Mouse (Mus musculus): ENCODE data around the gene Chchd3. TPM values are rescaled to one million over a fixed set of nuclear protein-coding genes. Genes with fewer than 3 reads are reported as not detected.

Chchd3 gene
- polyA plus RNA-seq, 1 experiment from 2014 or later: 78.8 TPM

DNA sequence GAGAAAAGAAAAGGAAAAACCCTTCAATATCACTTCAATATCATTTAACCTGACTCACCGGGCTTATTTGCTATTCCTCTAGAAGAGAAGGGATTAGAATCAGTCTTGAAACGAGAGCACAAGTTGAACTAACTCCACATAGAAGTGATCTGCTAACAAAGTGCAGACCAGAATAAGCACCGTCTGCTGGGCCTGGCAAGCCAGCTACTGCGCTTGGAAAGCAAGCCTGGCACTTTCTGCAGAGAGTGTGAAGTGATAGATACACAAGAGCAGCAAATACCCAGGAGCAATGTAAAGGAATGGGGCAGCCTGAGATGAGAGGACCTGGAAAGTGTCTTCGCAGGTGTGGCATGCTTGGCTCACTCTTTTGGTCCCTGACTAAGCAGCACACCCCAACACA, 181.5 kb downstream of the Chchd3 start:
- no peak for ATAC-seq
- H3K27ac ChIP-seq (ENCODE audit: low read depth): no peak overlapping the region
- 79% methylated on average over 5 of the region's 5 CpGs for whole genome bisulfite sequencing (ENCODE audit: insufficient replicate concordance)
- DNase-seq: no peak
- no peak overlapping the region for H3K4me3 ChIP-seq (ENCODE audit: low read depth, low read length)
- H3K36me3 ChIP-seq (replicated peaks; ENCODE audit: insufficient read depth, low read length): no peaks in the 10 kb centered on the region
- H3K4me1 ChIP-seq (ENCODE audit: insufficient read depth): no peaks in the 10 kb centered on the region
- no peak for TF ChIP-seq CTCF (IDR thresholded peaks at IDR 0.05; ENCODE audit: low read depth)
- TF ChIP-seq EP300 (IDR thresholded peaks at IDR 0.05; ENCODE audit: low read depth): no peak
- H3K4me2 ChIP-seq (ENCODE audit: low read depth, low read length): no peak overlapping the region
- H3K27me3 ChIP-seq (ENCODE audit: insufficient read depth, low read length): no peaks in the 10 kb centered on the region
- H3K9me3 ChIP-seq (ENCODE audit: low read length): no peaks in the 10 kb centered on the region
- H3K9ac ChIP-seq (replicated peaks): no peak overlapping the region

DNA sequence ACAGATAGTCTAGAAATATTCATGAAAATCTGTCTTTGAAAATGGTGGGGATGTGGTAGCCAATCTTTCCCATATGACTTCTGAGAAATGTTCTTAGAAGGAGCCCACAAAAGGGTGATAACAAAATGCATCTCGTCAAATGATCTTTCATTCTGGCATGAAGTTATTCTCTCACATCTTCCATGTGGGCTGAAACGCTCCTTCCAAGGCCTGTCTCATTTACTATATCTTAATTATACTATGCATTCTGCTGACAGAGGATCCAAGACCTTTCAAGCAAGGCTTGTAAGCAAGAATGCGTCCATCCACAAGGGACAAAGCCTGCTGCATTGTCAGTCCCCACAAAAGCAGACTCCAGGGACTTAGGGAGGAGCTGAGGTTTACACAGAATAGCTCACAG, 185.9 kb downstream of the Chchd3 start:
- Histone ChIP-seq H3K4me3 (ENCODE audit: low read depth, low read length) (no peak overlapping the region), H3K27ac (ENCODE audit: low read depth) (no peak overlapping the region), H3K9ac (replicated peaks) (no peak overlapping the region), H3K4me1 (ENCODE audit: insufficient read depth) (no peaks in the 10 kb centered on the region), H3K9me3 (ENCODE audit: low read length) (no peaks in the 10 kb centered on the region), H3K36me3 (replicated peaks; ENCODE audit: insufficient read depth, low read length) (no peaks in the 10 kb centered on the region; the same call in 1 of the 2 replicates), H3K27me3 (ENCODE audit: insufficient read depth, low read length) (no peaks in the 10 kb centered on the region), H3K4me2 (ENCODE audit: low read depth, low read length) (no peak overlapping the region)
- DNase-seq: no peak
- no peak for ATAC-seq
- WGBS (ENCODE audit: insufficient replicate concordance): 83% methylated on average over 3 of the region's 3 CpGs
- no peak for TF ChIP-seq CTCF (IDR thresholded peaks at IDR 0.05; ENCODE audit: low read depth)
- no peak for TF ChIP-seq EP300 (IDR thresholded peaks at IDR 0.05; ENCODE audit: low read depth)

DNA sequence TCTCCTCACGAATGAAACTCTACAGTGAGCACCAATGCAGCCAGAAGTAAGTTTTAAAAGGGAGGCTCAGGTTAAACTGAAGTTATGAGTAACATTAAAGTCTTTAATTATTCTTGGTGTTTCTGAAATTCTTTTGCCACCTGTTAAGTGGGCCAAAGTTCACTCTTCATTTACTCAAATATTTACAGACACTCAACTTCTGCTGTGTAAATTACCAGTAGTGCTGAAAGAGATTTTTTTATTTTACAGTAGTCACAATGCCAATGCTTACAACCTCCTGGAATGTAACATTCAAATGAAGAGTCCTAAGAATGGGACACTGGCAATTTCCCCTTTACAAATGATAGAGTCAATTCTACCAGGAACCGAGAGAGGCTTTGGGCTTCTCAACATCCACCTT, 187.3 kb downstream of the Chchd3 start:
- Histone ChIP-seq H3K36me3 (replicated peaks; ENCODE audit: insufficient read depth, low read length) (no peaks in the 10 kb centered on the region; the same call in 1 of the 2 replicates), H3K9ac (replicated peaks) (no peak overlapping the region), H3K9me3 (ENCODE audit: low read length) (no peaks in the 10 kb centered on the region), H3K27me3 (ENCODE audit: insufficient read depth, low read length) (no peaks in the 10 kb centered on the region), H3K4me3 (ENCODE audit: low read depth, low read length) (no peak overlapping the region), H3K27ac (ENCODE audit: low read depth) (no peak overlapping the region), H3K4me2 (ENCODE audit: low read depth, low read length) (no peak overlapping the region), H3K4me1 (ENCODE audit: insufficient read depth) (no peaks in the 10 kb centered on the region)
- DNase-seq (no peak), ATAC-seq (no peak)
- WGBS (ENCODE audit: insufficient replicate concordance): 83% methylated on average over 2 of the region's 2 CpGs
- TF ChIP-seq EP300 (IDR thresholded peaks at IDR 0.05; ENCODE audit: low read depth) (no peak), CTCF (IDR thresholded peaks at IDR 0.05; ENCODE audit: low read depth) (no peak)

DNA sequence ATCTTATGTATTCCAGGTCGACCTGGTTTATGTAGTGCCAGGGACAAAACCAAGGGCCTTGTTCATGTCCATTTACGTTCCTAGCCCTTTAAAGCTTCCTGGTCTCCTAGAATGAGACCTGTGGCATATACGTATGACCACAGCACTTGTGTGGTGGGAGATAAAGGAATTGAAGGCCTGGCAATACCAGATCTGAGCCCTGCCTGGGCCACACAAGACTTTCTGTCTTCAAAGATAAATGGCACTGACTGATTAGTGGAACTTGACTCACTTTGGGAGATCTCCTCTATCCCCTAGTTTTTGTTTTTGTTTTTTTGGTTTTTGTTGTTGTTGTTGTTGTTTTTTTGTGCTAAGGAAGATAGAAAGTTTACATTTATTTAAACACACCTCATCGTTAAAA, 209.1 kb downstream of the Chchd3 start:
- peaks cover 13% of the 10 kb centered on the region for H3K4me1 ChIP-seq (ENCODE audit: insufficient read depth)
- peak; percentile 99 for TF ChIP-seq EP300 (IDR thresholded peaks at IDR 0.05; ENCODE audit: low read depth)
- no peak for TF ChIP-seq CTCF (IDR thresholded peaks at IDR 0.05; ENCODE audit: low read depth)
- H3K27me3 ChIP-seq (ENCODE audit: insufficient read depth, low read length): no peaks in the 10 kb centered on the region
- no peak overlapping the region for H3K4me3 ChIP-seq (ENCODE audit: low read depth, low read length)
- peak; percentile 43 for DNase-seq
- no peak overlapping the region for H3K9ac ChIP-seq (replicated peaks)
- H3K4me2 ChIP-seq (ENCODE audit: low read depth, low read length): no peak overlapping the region
- no peaks in the 10 kb centered on the region for H3K36me3 ChIP-seq (replicated peaks; ENCODE audit: insufficient read depth, low read length)
- peak; percentile 99 for ATAC-seq
- H3K27ac ChIP-seq (ENCODE audit: low read depth): no peak overlapping the region; the same call in 1 of the 2 replicates
- 61% methylated on average over 4 of the region's 4 CpGs for WGBS (ENCODE audit: insufficient replicate concordance)
- H3K9me3 ChIP-seq (ENCODE audit: low read length): no peaks in the 10 kb centered on the region

DNA sequence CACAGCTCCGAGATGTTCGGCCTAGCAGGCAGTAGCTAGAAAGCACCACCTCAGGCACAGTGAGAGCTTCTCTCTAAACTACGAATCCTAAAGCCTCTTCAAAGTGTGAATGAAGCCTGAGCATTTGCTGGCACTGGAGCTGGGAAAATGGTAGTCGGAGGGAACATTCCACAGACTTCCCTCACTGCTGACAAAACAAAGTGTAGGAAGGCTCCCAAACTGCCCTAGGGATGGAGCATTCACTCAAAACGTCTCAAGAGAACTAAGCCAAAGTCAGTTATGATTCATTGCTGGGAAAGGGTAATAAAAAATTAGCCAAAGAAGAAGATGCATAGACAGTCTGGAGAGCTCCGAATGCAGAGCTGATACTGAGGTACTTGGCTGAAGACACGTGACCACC, 211.1 kb downstream of the Chchd3 start:
- H3K27ac ChIP-seq (ENCODE audit: low read depth): no peak overlapping the region

DNA sequence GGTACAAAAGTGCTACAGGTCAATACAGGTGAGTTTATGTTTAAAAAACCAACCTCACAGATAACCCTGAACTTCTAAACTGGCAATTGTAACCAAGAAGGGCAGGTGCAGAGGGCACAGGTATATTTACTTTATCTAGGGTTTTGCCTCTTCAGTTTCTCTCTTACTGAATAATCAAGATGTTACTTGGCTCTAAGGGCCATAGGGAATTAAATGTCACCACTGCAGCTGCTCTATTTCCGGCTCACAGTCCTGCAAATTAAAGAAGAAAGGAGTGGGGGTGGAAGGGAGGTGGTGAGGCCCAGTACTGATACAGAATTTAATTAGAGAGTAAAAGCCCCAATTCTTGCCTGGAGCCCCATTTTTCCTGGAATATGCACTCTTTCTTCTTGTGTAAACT, 214.6 kb downstream of the Chchd3 start:
- Histone ChIP-seq H3K36me3 (replicated peaks; ENCODE audit: insufficient read depth, low read length) (no peaks in the 10 kb centered on the region), H3K9me3 (ENCODE audit: low read length) (no peaks in the 10 kb centered on the region), H3K27ac (ENCODE audit: low read depth) (no peak overlapping the region), H3K4me2 (ENCODE audit: low read depth, low read length) (no peak overlapping the region), H3K4me1 (ENCODE audit: insufficient read depth) (peaks cover 13% of the 10 kb centered on the region), H3K9ac (replicated peaks) (no peak overlapping the region), H3K4me3 (ENCODE audit: low read depth, low read length) (no peak overlapping the region), H3K27me3 (ENCODE audit: insufficient read depth, low read length) (no peaks in the 10 kb centered on the region)
- ATAC-seq (no peak), DNase-seq (no peak)
- 83% methylated on average over 1 of the region's 1 CpGs for WGBS (ENCODE audit: insufficient replicate concordance)
- no peak for TF ChIP-seq CTCF (IDR thresholded peaks at IDR 0.05; ENCODE audit: low read depth)
- no peak for TF ChIP-seq EP300 (IDR thresholded peaks at IDR 0.05; ENCODE audit: low read depth)

More for the DNA sequence above, 211.1 kb downstream of the Chchd3 start:
- Histone ChIP-seq H3K4me2 (ENCODE audit: low read depth, low read length) (no peak overlapping the region), H3K9ac (replicated peaks) (no peak overlapping the region), H3K4me1 (ENCODE audit: insufficient read depth) (peaks cover 13% of the 10 kb centered on the region), H3K9me3 (ENCODE audit: low read length) (no peaks in the 10 kb centered on the region), H3K27me3 (ENCODE audit: insufficient read depth, low read length) (no peaks in the 10 kb centered on the region), H3K4me3 (ENCODE audit: low read depth, low read length) (no peak overlapping the region), H3K36me3 (replicated peaks; ENCODE audit: insufficient read depth, low read length) (no peaks in the 10 kb centered on the region)
- TF ChIP-seq CTCF (IDR thresholded peaks at IDR 0.05; ENCODE audit: low read depth) (no peak), EP300 (IDR thresholded peaks at IDR 0.05; ENCODE audit: low read depth) (no peak)
- WGBS (ENCODE audit: insufficient replicate concordance): 89% methylated on average over 7 of the region's 7 CpGs
- no peak for ATAC-seq
- DNase-seq: no peak

DNA sequence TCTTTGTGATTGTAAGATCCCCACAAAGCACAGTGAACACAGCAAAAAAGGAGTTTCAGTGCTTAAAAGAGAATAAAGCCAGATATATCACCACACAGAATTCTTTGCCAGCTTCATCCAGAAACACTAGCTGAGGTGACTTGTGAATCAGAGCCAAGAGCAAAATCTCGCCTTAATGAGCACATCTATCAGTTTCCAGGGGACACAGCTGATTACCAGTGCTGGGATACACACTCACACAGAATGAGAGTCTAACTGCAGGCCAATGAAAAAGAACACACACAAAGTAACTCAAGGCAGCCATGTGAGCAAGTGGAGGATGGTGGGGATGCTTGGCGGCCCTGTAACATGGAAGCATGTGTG, 222.1 kb downstream of the Chchd3 start:
- ATAC-seq (no peak), DNase-seq (no peak)
- Histone ChIP-seq H3K36me3 (replicated peaks; ENCODE audit: insufficient read depth, low read length) (0 out of 2 replicates have a peak, but pooled peaks cover 5% of the 10 kb centered on the region), H3K9ac (replicated peaks) (no peak overlapping the region), H3K4me3 (ENCODE audit: low read depth, low read length) (no peak overlapping the region), H3K4me1 (ENCODE audit: insufficient read depth) (no peaks in the 10 kb centered on the region), H3K27ac (ENCODE audit: low read depth) (no peak overlapping the region), H3K4me2 (ENCODE audit: low read depth, low read length) (no peak overlapping the region), H3K9me3 (ENCODE audit: low read length) (0 out of 2 replicates have a peak, but pooled peaks cover 2% of the 10 kb centered on the region), H3K27me3 (ENCODE audit: insufficient read depth, low read length) (no peaks in the 10 kb centered on the region)
- TF ChIP-seq EP300 (IDR thresholded peaks at IDR 0.05; ENCODE audit: low read depth) (no peak), CTCF (IDR thresholded peaks at IDR 0.05; ENCODE audit: low read depth) (no peak)
- 84% methylated on average over 2 of the region's 2 CpGs for WGBS (ENCODE audit: insufficient replicate concordance)
